Mouse (Mus musculus) intestine, embryonic 14.5 days (tissue): ENCODE data around the gene Mrps18a. TPM values are rescaled to one million over a fixed set of nuclear protein-coding genes. Genes with fewer than 3 reads are reported as not detected.
A peak's percentile ranks its signal among the peaks of the same experiment; 100 is the strongest.

Source experiments
- ATAC-seq: fragments of 200-750 bp; cut with Nextera tagmentation; replicated peaks from 2 replicates; pipeline ENCODE4 v1.8.0; 2017; ENCODE audit warnings: low read depth, moderate number of reproducible peaks, moderate TSS enrichment, moderate library complexity; ENCODE audit not compliant: low FRiP score, low TSS enrichment
- DNase-seq: peaks from one replicate; pipeline ENCODE4 v3.0.0-alpha.2; 2018; ENCODE audit warnings: low spot score
- H3K27ac ChIP-seq: fragments of 300-500 bp; sonication (generic); 2 replicates; pipeline ENCODE4 v1.5.1; 2014; ENCODE audit warnings: low read depth, mild to moderate bottlenecking, control low read depth
- H3K27me3 ChIP-seq: fragments of 300-500 bp; sonication (generic); replicated peaks from 2 replicates; pipeline ENCODE4 v1.6.1; 2014; ENCODE audit warnings: low read length, control low read depth; ENCODE audit not compliant: control insufficient read depth, insufficient read depth
- H3K36me3 ChIP-seq: fragments of 300-500 bp; sonication (generic); 2 replicates; pipeline ENCODE4 v1.6.1; 2014; ENCODE audit warnings: low read length, control low read depth; ENCODE audit not compliant: control insufficient read depth, insufficient read depth
- H3K4me1 ChIP-seq: fragments of 300-500 bp; sonication (generic); replicated peaks from 2 replicates; pipeline ENCODE4 v1.6.1; 2014; ENCODE audit warnings: low read length, control low read depth, mixed read lengths; ENCODE audit not compliant: control insufficient read depth, insufficient read depth
- H3K4me2 ChIP-seq: fragments of 300-500 bp; sonication (generic); 2 replicates; pipeline ENCODE4 v1.6.1; 2014; ENCODE audit warnings: low read length
- H3K4me3 ChIP-seq: fragments of 300-500 bp; sonication (generic); 2 replicates; pipeline ENCODE4 v1.5.1; 2014; ENCODE audit warnings: low read depth, low read length, control low read depth, mixed read lengths
- H3K9ac ChIP-seq: fragments of 300-500 bp; sonication (generic); 2 replicates; pipeline ENCODE4 v1.6.1; 2014; ENCODE audit warnings: mild to moderate bottlenecking, low read length
- H3K9me3 ChIP-seq: fragments of 300-500 bp; sonication (generic); 2 replicates; pipeline ENCODE4 v1.6.1; 2016; ENCODE audit warnings: low read length, control low read depth; ENCODE audit not compliant: control insufficient read depth
- WGBS: fragments of 180-500 bp; shearing (Covaris S2); extraction: QIAGEN DNeasy Blood & Tissue Kit; methylation state at CpG from one replicate; pipeline ENCODE4 v1.1.7; 2014; 5-methylcytosine and 5-hydroxymethylcytosine counted together
- polyA plus RNA-seq: library from polyadenylated mRNA; unstranded; fragments of >200 nt; fragmentation: Nextera tagmentation; extraction: Ambion mirVana; gene quantifications from 2 replicates; pipeline ENCODE4 v1.2.1, GENCODE M21; 2014

The Mrps18a gene
- 144 and 150 TPM in 2 replicates for polyA plus RNA-seq

DNA sequence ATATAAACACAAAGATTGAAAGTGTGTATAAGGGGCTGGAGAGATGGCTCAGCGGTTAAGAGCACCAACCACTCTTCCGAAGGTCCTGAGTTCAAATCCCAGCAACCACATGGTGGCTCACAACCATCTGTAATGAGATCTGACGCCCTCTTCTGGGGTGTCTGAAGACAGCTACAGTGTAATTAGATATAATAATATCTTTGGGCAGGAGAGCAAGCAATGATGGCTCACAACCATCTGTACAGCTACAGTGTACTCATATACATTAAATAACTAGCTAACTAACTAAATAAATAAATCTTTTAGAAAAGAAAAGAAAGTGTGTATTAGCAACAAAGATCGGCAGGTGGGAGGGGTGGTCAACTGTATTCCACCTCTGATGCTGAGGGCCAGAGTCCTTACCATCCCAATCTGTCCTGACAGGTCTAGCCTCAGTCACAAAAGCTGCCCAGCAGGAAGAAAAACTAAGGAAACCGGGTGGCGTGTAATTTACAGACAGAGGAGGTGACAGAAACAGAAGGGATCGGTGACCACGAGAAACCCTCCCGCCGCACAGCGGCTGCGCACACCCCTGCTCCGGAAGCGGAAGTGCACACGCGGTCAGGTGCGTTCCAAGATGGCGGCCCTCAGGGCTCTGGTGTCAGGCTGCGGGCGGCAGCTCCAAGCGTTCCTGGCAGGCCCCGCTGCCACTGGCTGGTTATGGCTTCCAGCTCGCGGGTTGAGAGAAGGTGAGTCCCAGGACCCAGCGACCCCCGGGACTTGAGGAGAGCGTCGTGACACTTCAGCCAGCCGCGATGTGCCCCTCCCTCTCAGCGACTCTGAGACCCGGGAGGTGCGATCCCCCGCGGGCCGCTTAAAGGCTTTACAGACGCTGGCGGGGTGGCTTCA, at the start of gene Mrps18a:
Gene Mrps18a (plus strand): TSS at position 585 of the 888 bp plus-strand sequence.
- DNase-seq (peak; percentile 87), ATAC-seq (peak; percentile 93)
- peak within 1 kb of the TSS; percentile 77 for H3K9ac ChIP-seq
- peak within 1 kb of the TSS; percentile 65 for H3K27ac ChIP-seq
- H3K4me1 ChIP-seq, result peaks cover 6% of the 10 kb centered on the region
- H3K4me3 ChIP-seq, result peak within 1 kb of the TSS; percentile 97
- H3K36me3 ChIP-seq, result 0 out of 2 replicates have a peak, but pooled peaks cover 8% of the 10 kb centered on the region
- H3K4me2 ChIP-seq, result peak within 1 kb of the TSS; percentile 99
- 5% methylated on average over 38 of the region's 38 CpGs for WGBS
- H3K9me3 ChIP-seq, result no peaks in the 10 kb centered on the region
- 0 out of 2 replicates have a peak, but pooled peaks cover 2% of the 10 kb centered on the region for H3K27me3 ChIP-seq

DNA sequence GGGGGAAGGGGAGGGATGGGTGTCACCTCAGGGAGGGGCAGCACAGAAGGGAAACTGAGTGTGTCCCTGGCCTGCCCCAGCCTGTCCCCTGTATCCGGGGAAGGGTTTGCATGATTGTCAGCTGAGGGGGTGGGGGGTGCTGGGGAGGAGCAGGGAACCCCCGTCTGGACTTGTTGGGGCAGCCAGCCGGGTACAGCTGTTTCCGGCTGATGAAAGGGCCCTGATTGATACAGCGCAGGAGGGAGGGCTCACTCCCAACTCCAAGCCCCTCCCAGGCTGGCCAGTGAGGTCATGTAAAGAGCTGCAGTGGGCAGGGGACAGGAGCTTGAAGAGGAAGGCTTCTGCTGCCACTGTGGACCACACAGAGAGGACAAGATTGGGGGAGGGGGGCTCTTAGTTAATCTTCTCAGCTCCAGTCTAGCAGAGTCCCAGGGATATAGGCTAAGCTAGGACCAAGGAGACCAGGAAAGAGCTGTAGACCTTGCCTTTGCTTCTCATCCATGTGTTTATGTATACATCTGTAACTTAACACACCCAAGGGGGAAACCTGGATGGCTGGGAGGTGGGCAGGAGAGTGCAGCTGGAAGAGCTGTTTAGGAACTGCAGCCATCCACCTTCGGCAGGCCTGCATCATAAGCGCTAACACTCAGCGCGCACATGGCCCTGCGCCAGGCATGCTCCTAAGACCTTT, 47.4 kb upstream of the Mrps18a start:
- ATAC-seq, result peak; percentile 72
- WGBS, result 24% methylated on average over 10 of the region's 10 CpGs
- peak; percentile 69 for DNase-seq
- Histone ChIP-seq H3K9me3 (no peaks in the 10 kb centered on the region), H3K27ac (peak overlapping the region; percentile 43), H3K4me3 (no peak overlapping the region), H3K36me3 (no peaks in the 10 kb centered on the region), H3K4me2 (peak overlapping the region; percentile 18), H3K4me1 (peaks cover 13% of the 10 kb centered on the region), H3K27me3 (no peaks in the 10 kb centered on the region), H3K9ac (no peak overlapping the region)

DNA sequence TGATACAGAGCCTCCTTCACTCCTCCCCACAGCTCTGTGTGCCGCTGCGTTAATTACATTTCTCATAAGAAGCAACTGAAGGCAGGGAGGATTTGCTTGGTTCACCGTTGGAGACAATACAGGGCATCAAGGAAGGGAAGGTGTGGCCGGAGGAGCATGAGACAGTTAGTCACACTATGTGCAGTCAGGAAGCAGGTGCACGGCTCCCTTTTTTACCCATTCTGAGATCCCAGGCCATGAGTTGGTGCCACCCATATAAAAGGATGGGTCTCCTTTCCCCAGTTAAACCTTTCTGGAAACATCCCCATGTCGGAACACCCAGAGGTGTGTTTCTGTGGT, 46.8 kb upstream of the Mrps18a start:
- ATAC-seq (no peak), DNase-seq (no peak)
- no peak overlapping the region; the same call in 1 of the 2 replicates for H3K27ac ChIP-seq
- H3K4me1 ChIP-seq, result peaks cover 13% of the 10 kb centered on the region
- WGBS, result 45% methylated on average over 6 of the region's 6 CpGs
- no peaks in the 10 kb centered on the region for H3K9me3 ChIP-seq
- H3K9ac ChIP-seq, result no peak overlapping the region
- H3K4me2 ChIP-seq, result peak overlapping the region; percentile 18
- H3K36me3 ChIP-seq, result no peaks in the 10 kb centered on the region
- no peaks in the 10 kb centered on the region for H3K27me3 ChIP-seq
- H3K4me3 ChIP-seq, result no peak overlapping the region

DNA sequence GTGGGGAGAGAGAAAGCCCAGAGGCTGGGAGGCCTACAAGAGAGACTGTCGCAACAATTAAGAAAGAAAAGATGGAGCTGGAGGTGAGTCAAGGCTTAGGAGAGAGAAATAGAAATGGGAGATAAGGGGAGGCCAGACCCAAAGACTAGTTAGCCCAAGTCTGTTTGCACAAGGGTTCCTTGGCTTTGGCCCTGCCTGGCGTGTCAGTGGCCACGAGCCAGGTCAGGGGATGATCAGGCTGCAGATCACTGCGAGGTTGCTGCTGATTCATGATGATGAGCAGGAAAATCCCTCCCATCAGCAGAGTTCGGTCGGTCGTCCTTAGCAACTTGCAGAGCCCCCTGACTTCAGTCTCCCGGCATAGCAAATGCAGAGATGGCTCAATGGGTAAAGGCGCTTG, 40.7 kb upstream of the Mrps18a start:
- DNase-seq, result no peak
- Histone ChIP-seq H3K4me1 (peaks cover 18% of the 10 kb centered on the region), H3K9me3 (no peaks in the 10 kb centered on the region), H3K4me2 (no peak overlapping the region), H3K27me3 (no peaks in the 10 kb centered on the region), H3K4me3 (no peak overlapping the region), H3K9ac (no peak overlapping the region), H3K27ac (no peak overlapping the region), H3K36me3 (no peaks in the 10 kb centered on the region)
- 71% methylated on average over 9 of the region's 9 CpGs for WGBS
- no peak for ATAC-seq

DNA sequence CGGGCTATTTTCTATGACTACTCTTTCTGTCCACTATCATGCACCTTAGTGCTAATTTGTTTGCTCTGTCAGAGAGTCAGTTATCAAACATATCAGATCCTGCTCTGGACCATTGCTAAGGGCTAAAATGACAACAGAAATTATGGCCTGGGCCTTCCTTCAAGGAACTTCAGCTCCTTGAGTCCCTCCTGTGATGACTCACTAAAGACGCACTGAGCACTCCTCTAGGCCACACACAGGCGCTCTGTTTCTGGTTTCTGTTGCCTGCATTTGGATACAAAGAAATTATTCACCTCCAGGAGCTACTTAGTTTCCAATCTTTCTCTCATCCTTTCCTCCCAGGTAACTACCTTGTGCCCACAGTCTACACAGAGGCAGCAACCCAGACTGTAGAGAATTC, 39.3 kb upstream of the Mrps18a start:
- peaks cover 18% of the 10 kb centered on the region for H3K4me1 ChIP-seq
- no peak overlapping the region for H3K4me3 ChIP-seq
- H3K36me3 ChIP-seq, result no peaks in the 10 kb centered on the region
- no peaks in the 10 kb centered on the region for H3K9me3 ChIP-seq
- no peak for DNase-seq
- no peak overlapping the region for H3K9ac ChIP-seq
- 75% methylated on average over 3 of the region's 3 CpGs for WGBS
- H3K27ac ChIP-seq, result no peak overlapping the region
- H3K4me2 ChIP-seq, result no peak overlapping the region
- H3K27me3 ChIP-seq, result no peaks in the 10 kb centered on the region
- no peak for ATAC-seq

DNA sequence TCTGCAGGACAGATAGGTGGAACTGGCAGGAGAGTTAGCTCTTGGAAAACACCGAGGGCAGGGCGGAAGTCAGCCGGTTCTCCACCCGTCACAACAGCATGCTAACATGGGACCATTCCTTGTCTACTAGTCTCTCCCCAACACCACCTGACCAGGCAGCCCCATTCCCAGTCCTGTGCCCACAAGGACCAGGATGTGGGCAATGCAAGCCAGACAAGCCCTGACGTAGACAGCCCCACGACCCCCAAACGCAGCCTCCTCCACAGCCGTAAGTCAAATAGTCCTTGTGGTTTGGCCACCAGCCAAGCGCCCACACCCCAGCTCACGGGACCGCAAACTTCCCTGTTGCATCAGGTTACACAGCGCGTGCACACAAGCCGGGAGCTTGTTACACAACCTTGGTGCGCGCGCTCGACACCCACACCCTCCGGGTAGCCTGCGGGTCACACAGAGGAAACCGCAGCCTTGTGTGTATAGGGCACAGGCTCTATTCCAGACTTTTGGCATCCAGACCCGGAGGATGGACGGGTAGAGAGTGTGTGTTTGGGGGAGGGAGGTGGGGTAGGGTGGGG, 37.0 kb upstream of the Mrps18a start:
- Histone ChIP-seq H3K4me2 (peak overlapping the region; percentile 46), H3K4me3 (peak overlapping the region; percentile 19), H3K27me3 (no peaks in the 10 kb centered on the region), H3K9me3 (no peaks in the 10 kb centered on the region), H3K4me1 (peaks cover 18% of the 10 kb centered on the region), H3K9ac (no peak overlapping the region), H3K36me3 (no peaks in the 10 kb centered on the region), H3K27ac (no peak overlapping the region)
- ATAC-seq (peak; percentile 80), DNase-seq (peak; percentile 84)
- WGBS, result 22% methylated on average over 23 of the region's 23 CpGs

DNA sequence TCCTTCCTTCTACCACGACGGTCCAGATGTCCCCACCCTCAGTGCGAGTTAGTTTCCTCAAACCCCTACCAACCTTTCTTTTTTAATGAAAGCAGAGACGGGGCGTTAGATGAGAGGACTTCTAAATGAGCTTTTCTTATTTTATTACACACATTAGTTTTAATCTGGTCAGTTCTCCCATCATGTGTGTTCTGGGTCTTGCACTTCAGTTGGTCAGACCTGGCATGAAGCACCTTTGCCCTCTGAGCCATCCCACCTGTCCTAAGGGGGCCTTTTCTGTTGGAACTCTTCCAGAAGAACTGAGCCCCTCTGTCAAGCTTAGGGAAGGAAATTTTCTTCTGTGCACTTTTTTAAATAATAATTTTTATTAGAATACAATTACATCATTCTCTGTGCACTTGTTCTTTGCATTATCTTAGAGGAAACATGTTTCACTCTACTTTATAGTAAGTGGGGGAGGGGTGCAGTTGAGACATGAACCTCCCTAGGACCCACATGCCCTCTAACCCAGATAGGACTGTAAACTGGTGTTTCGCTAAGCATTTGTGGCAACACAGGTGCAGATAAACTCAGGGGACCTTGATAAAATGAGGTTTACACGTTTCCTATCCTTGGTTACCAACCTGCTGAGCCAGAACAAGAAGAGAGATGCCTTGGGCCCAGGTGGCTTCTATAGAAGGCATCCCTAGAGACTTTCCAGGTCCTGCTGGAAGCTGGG, 36.2 kb upstream of the Mrps18a start:
- Histone ChIP-seq H3K9ac (no peak overlapping the region), H3K27me3 (no peaks in the 10 kb centered on the region), H3K4me1 (peaks cover 18% of the 10 kb centered on the region), H3K27ac (no peak overlapping the region), H3K4me3 (0 out of 2 replicates have a peak overlapping the region, but pooled peaks have one; percentile 19), H3K4me2 (peak overlapping the region; percentile 46), H3K9me3 (0 out of 2 replicates have a peak, but pooled peaks cover 2% of the 10 kb centered on the region), H3K36me3 (no peaks in the 10 kb centered on the region)
- no peak for ATAC-seq
- WGBS, result 54% methylated on average over 7 of the region's 7 CpGs
- no peak for DNase-seq

DNA sequence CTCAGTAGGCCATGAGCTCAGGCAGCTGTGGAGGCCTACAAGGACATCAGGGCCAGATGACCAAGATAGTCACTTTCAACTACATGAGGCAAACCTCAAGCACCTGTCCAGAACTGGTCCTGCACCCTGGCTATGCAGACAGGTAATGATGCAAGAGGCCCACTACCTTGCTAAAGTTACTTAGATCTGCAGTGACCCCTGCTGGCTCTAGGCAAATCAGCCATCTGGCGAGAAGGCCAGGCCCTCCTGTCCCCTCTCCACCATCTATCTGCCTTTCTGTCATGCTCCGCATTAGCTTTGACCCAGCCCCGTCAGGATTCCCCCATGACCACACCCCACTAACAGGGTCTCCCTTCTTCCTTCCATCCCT, 35.7 kb upstream of the Mrps18a start:
- no peak overlapping the region for H3K4me2 ChIP-seq
- WGBS, result 52% methylated on average over 3 of the region's 3 CpGs
- ATAC-seq, result 0 out of 2 replicates have a peak, but pooled peaks have one; percentile 14
- 0 out of 2 replicates have a peak, but pooled peaks cover 2% of the 10 kb centered on the region for H3K9me3 ChIP-seq
- no peaks in the 10 kb centered on the region for H3K36me3 ChIP-seq
- peaks cover 18% of the 10 kb centered on the region for H3K4me1 ChIP-seq
- H3K27ac ChIP-seq, result no peak overlapping the region
- DNase-seq, result peak; percentile 68
- H3K27me3 ChIP-seq, result no peaks in the 10 kb centered on the region
- no peak overlapping the region for H3K4me3 ChIP-seq
- H3K9ac ChIP-seq, result no peak overlapping the region
